Mouse (Mus musculus) heart, postnatal 0 days (tissue): ENCODE data around the gene Vamp9.

Source experiments
- CTCF ChIP-seq: IDR thresholded peaks from 2 replicates; pipeline ENCODE4 v1.5.1; 2016; ENCODE audit warnings: antibody characterized with exemption, control low read depth, low read depth
- EP300 ChIP-seq: IDR thresholded peaks from 2 replicates; pipeline ENCODE4 v1.6.1; 2016; ENCODE audit warnings: antibody characterized with exemption, low read depth

GRCm38 (mm10) chr5:99975776-99976175 lies 69.7 kb downstream of the Vamp9 start:
- TF ChIP-seq CTCF (no peak), EP300 (no peak)
